Mouse (Mus musculus) ES-Bruce4 (cell line): Measurements from ENCODE around the gene Pde4d.

ENCODE experiments used
- CTCF ChIP-seq: IDR thresholded peaks from one replicate; pipeline ENCODE4 v1.8.1; 2011; ENCODE audit warnings: low read depth, low read length
- POLR2A ChIP-seq: IDR thresholded peaks from one replicate; pipeline ENCODE4 v1.8.1; 2011; ENCODE audit warnings: low read length; ENCODE audit not compliant: insufficient read depth

DNA sequence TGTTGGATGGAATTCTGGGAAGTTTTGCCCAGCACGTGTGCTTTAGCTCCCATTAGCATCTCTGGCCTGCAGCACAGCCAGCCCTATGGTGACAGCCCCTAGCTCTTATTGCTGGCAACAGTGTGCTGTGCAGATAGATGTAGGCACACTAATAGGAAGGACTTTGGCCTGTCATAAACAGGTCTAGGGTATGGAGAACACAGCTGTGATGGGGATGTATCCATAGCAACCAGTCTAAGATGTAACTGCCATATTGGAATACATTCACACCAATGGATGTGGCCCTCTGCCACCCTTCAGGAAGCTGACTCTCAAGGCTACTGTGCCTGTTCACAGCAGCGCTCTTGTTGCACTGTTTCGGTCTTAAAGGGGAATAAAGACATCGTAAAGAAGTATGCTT, 1462.9 kb downstream of the Pde4d start:
- TF ChIP-seq POLR2A: no peak
- no peak for TF ChIP-seq CTCF
